Mouse (Mus musculus) liver, postnatal 0 days (tissue): ENCODE measurements at regions not wholly inside any gene's neighbourhood (a gene's known extent, or its start where the extent isn't known, plus 50 kb on each side); places are given as distances from the start of the nearest gene placed in this dataset.
A peak's percentile ranks its signal among the peaks of the same experiment; 100 is the strongest.

Source experiments
- ATAC-seq: fragments of 200-750 bp; cut with Nextera tagmentation; 2 replicates; pipeline ENCODE4 v1.8.0; 2017; ENCODE audit warnings: mild to moderate bottlenecking, moderate library complexity
- DNase-seq: peaks from one replicate; pipeline ENCODE4 v3.0.0-alpha.2; 2016
- H3K27ac ChIP-seq: fragments of 300-500 bp; sonication (generic); 2 replicates; pipeline ENCODE4 v1.5.1; 2014; ENCODE audit warnings: antibody characterized with exemption, moderate library complexity, mild to moderate bottlenecking, low read depth
- H3K27me3 ChIP-seq: fragments of 300-500 bp; sonication (generic); 2 replicates; pipeline ENCODE4 v1.6.1; 2014; ENCODE audit warnings: low read length, control low read depth, mixed read lengths; ENCODE audit not compliant: insufficient read depth
- H3K36me3 ChIP-seq: fragments of 300-500 bp; sonication (generic); replicated peaks from 2 replicates; pipeline ENCODE4 v1.6.1; 2014; ENCODE audit warnings: mild to moderate bottlenecking, control low read depth, low read length, moderate library complexity, mixed read lengths; ENCODE audit not compliant: insufficient read depth
- H3K4me1 ChIP-seq: fragments of 300-500 bp; sonication (generic); 2 replicates; pipeline ENCODE4 v1.6.1; 2014; ENCODE audit warnings: antibody characterized with exemption, mild to moderate bottlenecking, control low read depth; ENCODE audit not compliant: insufficient read depth
- H3K4me2 ChIP-seq: fragments of 300-500 bp; sonication (generic); 2 replicates; pipeline ENCODE4 v1.6.1; 2014; ENCODE audit warnings: low read depth, mild to moderate bottlenecking, low read length, moderate library complexity, mixed read lengths
- H3K4me3 ChIP-seq: fragments of 300-500 bp; sonication (generic); 2 replicates; pipeline ENCODE4 v1.5.1; 2014; ENCODE audit warnings: low read depth, low read length
- H3K9ac ChIP-seq: fragments of 300-500 bp; sonication (generic); replicated peaks from 2 replicates; pipeline ENCODE4 v1.6.1; 2014; ENCODE audit warnings: mild to moderate bottlenecking, moderate library complexity
- H3K9me3 ChIP-seq: fragments of 300-500 bp; sonication (generic); 2 replicates; pipeline ENCODE4 v1.6.1; 2016; ENCODE audit warnings: mild to moderate bottlenecking, control low read depth, low read length, mixed read lengths
- CTCF ChIP-seq: sonication (generic); IDR thresholded peaks from 2 replicates; pipeline ENCODE4 v1.5.1; 2016; ENCODE audit warnings: antibody characterized with exemption, low read depth
- EP300 ChIP-seq: IDR thresholded peaks from 2 replicates; pipeline ENCODE4 v1.6.1; 2016; ENCODE audit warnings: antibody characterized with exemption, low read depth, mild to moderate bottlenecking
- WGBS: fragments of 180-500 bp; shearing (Covaris S2); extraction: QIAGEN DNeasy Blood & Tissue Kit; methylation state at CpG from one replicate; pipeline ENCODE4 v1.1.7; 2014; ENCODE audit not compliant: insufficient replicate concordance; 5-methylcytosine and 5-hydroxymethylcytosine counted together

DNA sequence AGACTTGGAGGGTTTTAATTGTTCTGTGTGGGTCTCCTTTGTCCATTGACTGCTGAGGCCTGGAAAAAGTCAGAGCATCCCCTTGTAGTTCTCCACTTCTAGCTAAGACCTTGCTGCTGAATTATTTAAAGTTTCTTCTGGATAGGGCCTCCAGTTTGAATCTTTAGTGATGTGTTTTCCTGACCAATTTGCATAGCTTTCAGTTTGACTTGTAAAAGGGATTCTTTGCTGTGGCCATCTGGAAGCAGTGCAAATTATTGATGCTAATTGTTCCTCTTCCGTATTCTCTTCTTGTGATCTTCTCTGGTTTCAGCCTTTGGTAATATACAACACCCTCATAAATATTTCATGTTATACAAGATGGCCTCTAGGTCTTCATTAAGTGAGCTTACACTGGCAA lies 61.6 kb upstream of the 4930583I09Rik start:
- ATAC-seq (no peak), DNase-seq (no peak)
- WGBS: 83% methylated on average over 1 of the region's 1 CpGs
- Histone ChIP-seq H3K4me1 (no peaks in the 10 kb centered on the region), H3K4me3 (no peak overlapping the region), H3K4me2 (no peak overlapping the region), H3K9me3 (no peaks in the 10 kb centered on the region), H3K36me3 (no peaks in the 10 kb centered on the region), H3K9ac (no peak overlapping the region), H3K27ac (no peak overlapping the region), H3K27me3 (no peaks in the 10 kb centered on the region)
- TF ChIP-seq EP300 (no peak), CTCF (no peak)

DNA sequence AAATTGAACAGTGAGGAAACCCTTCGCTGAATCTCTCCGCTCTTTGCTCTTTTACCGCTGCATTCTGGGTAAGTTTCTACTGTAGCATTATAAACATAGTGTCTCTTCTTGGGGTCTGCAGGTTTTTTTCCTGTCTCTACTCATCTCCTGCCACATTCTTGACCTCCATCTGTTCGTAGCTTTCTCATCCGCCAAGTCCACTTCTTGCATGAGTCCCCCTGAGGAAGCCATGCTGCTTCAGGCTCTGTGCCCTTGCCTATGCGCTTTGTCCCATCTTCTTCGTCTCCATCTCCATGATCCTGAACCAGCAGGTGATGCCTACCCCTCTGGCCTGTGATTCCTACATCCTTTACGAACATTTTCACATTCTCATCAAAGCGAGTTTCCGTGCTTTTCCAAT lies 60.0 kb upstream of the 4930583I09Rik start:
- 90% methylated on average over 10 of the region's 10 CpGs for WGBS
- TF ChIP-seq CTCF (no peak), EP300 (no peak)
- Histone ChIP-seq H3K27ac (no peak overlapping the region), H3K4me3 (no peak overlapping the region), H3K4me1 (no peaks in the 10 kb centered on the region), H3K4me2 (no peak overlapping the region), H3K9me3 (no peaks in the 10 kb centered on the region), H3K9ac (no peak overlapping the region), H3K36me3 (no peaks in the 10 kb centered on the region), H3K27me3 (no peaks in the 10 kb centered on the region)
- DNase-seq (no peak), ATAC-seq (no peak)

DNA sequence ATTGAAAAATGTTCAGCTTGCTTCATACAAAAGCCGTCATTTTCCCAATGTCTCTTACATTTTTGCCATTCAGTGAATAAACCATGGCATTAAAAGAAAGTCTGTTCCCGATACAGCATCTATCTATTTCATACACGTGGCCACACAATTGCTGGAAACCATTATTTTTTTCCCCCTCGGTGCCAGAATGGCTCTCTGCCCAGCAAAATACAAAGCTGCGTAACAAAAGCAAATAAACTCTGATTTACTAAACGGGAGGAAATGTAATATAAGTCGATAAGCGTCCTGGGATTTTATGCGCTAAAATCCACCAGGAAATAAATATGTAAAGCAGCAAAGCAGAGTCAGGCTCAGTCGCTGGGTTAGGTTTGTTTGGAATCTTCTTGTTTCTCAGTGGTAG lies 59.6 kb upstream of the 4930583I09Rik start:
- H3K9ac ChIP-seq: no peak overlapping the region
- H3K36me3 ChIP-seq: no peaks in the 10 kb centered on the region
- no peak overlapping the region for H3K27ac ChIP-seq
- DNase-seq (no peak), ATAC-seq (no peak)
- no peaks in the 10 kb centered on the region for H3K27me3 ChIP-seq
- no peaks in the 10 kb centered on the region for H3K9me3 ChIP-seq
- no peak overlapping the region for H3K4me3 ChIP-seq
- 77% methylated on average over 10 of the region's 10 CpGs for WGBS
- no peak overlapping the region for H3K4me2 ChIP-seq
- H3K4me1 ChIP-seq: no peaks in the 10 kb centered on the region
- no peak for TF ChIP-seq CTCF
- no peak for TF ChIP-seq EP300

DNA sequence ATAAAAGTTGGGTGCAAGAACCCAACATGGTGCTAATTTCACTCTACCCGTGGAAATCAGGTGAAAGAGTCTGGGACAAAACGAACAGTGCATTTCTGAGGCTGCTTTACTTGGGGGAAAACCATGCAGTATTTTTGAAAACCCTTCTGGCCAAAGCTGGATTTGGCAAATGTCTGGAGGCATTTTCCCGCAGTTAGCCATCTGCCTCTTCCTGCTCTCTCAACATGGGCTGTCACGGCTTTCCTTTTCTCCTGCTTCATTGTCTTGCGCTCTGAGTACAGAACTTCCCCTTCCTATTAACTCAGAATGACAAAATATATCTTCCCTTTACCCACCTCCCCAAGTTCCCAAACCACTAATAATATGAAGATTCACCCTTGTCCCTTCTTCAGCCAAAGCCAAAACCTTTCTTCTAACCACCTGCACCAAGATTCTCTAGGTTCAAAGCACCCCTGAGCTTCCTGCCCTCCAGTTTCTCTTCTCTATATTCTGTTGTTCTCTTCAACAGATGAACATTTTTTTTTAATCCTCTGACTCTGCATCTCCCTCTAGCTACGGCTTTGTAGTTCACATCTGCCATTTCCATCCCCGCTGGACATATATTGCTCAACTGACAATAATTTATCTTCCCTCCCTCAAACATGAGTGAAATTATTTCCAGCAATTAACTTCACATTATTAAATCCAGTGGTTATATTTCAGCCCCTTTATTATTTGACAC lies 57.5 kb upstream of the 4930583I09Rik start:
- 56% methylated on average over 7 of the region's 7 CpGs for WGBS
- H3K4me2 ChIP-seq: no peak overlapping the region
- ATAC-seq (no peak), DNase-seq (no peak)
- H3K27me3 ChIP-seq: no peaks in the 10 kb centered on the region
- H3K9me3 ChIP-seq: no peaks in the 10 kb centered on the region
- TF ChIP-seq CTCF (peak; percentile 27; the same call in 1 of the 2 replicates), EP300 (no peak)
- no peaks in the 10 kb centered on the region for H3K4me1 ChIP-seq
- no peak overlapping the region for H3K9ac ChIP-seq
- H3K27ac ChIP-seq: no peak overlapping the region
- no peaks in the 10 kb centered on the region for H3K36me3 ChIP-seq
- H3K4me3 ChIP-seq: no peak overlapping the region
